Mouse (Mus musculus) thymus, adult 2 months (tissue): ENCODE measurements around the gene Smad3. TPM values are rescaled to one million over a fixed set of nuclear protein-coding genes. Genes with fewer than 3 reads are reported as not detected.

Source experiments
- DNase-seq: peaks from one replicate; pipeline ENCODE4 v3.0.0; 2021
- H3K27ac ChIP-seq: fragments of 200-500 bp; 2 replicates; pipeline ENCODE4 v1.5.1; 2012; ENCODE audit warnings: low read length, control low read depth; ENCODE audit not compliant: control insufficient read depth, insufficient read depth
- H3K27me3 ChIP-seq: fragments of 200-500 bp; 2 replicates; pipeline ENCODE4 v1.6.1; 2012; ENCODE audit warnings: mild to moderate bottlenecking, low read length, moderate library complexity, mixed read lengths; ENCODE audit not compliant: control insufficient read depth, insufficient read depth
- H3K36me3 ChIP-seq: fragments of 200-500 bp; 2 replicates; pipeline ENCODE4 v1.6.1; 2012; ENCODE audit warnings: mild to moderate bottlenecking, low read length, moderate library complexity; ENCODE audit not compliant: control insufficient read depth, insufficient read depth
- H3K4me1 ChIP-seq: fragments of 200-500 bp; replicated peaks from 2 replicates; pipeline ENCODE4 v1.6.1; 2012; ENCODE audit warnings: low read length; ENCODE audit not compliant: control insufficient read depth, insufficient read depth
- H3K4me3 ChIP-seq: fragments of 200-500 bp; 2 replicates; pipeline ENCODE4 v1.5.1; 2012; ENCODE audit warnings: mild to moderate bottlenecking, low read length, control low read depth, moderate library complexity; ENCODE audit not compliant: control insufficient read depth, insufficient read depth
- CTCF ChIP-seq: fragments of 200-500 bp; IDR thresholded peaks from 2 replicates; pipeline ENCODE4 v1.5.1; 2012; ENCODE audit warnings: mild to moderate bottlenecking, control low read depth, low read length, moderate library complexity, borderline replicate concordance; ENCODE audit not compliant: control insufficient read depth, poor library complexity, insufficient read depth; ENCODE audit errors: extremely low read depth
- POLR2A ChIP-seq: fragments of 200-500 bp; IDR thresholded peaks from 2 replicates; pipeline ENCODE4 v1.6.1; 2012; ENCODE audit warnings: mild to moderate bottlenecking, low read length, control low read depth, moderate library complexity; ENCODE audit not compliant: control insufficient read depth, poor library complexity, insufficient read depth; ENCODE audit errors: extremely low read depth
- WGBS: fragments of 180-500 bp; shearing (Covaris S2); methylation state at CpG from one replicate; pipeline ENCODE4 v1.1.7; 2018; 5-methylcytosine and 5-hydroxymethylcytosine counted together
- polyA plus RNA-seq: library from polyadenylated mRNA; depleted of rRNA; stranded (reverse); fragments of >200 nt; gene quantifications from 2 replicates; pipeline ENCODE4 v1.2.3, GENCODE M21; 2012

The Smad3 gene
- polyA plus RNA-seq, 1 experiment: 63.4 TPM

GRCm38 (mm10) chr9:63699145-63699544 is 58.6 kb downstream of the Smad3 start:
- H3K27ac ChIP-seq: no peak overlapping the region
- no peak overlapping the region for H3K4me3 ChIP-seq

GRCm38 (mm10) chr9:63698320-63699045 is 59.3 kb downstream of the Smad3 start:
- no peaks in the 10 kb centered on the region for H3K27me3 ChIP-seq
- peaks cover 27% of the 10 kb centered on the region for H3K4me1 ChIP-seq
- no peak overlapping the region for H3K4me3 ChIP-seq
- no peak for DNase-seq
- no peaks in the 10 kb centered on the region for H3K36me3 ChIP-seq
- TF ChIP-seq POLR2A (no peak), CTCF (no peak)
- WGBS: 41% methylated on average over 6 of the region's 7 CpGs
- H3K27ac ChIP-seq: no peak overlapping the region

More at GRCm38 (mm10) chr9:63699145-63699544, 58.6 kb downstream of the Smad3 start:
- 80% methylated on average over 4 of the region's 4 CpGs for WGBS
- TF ChIP-seq POLR2A (no peak), CTCF (no peak)
- Histone ChIP-seq H3K4me1 (peaks cover 27% of the 10 kb centered on the region), H3K27me3 (no peaks in the 10 kb centered on the region), H3K36me3 (no peaks in the 10 kb centered on the region)
- DNase-seq: no peak

DNA sequence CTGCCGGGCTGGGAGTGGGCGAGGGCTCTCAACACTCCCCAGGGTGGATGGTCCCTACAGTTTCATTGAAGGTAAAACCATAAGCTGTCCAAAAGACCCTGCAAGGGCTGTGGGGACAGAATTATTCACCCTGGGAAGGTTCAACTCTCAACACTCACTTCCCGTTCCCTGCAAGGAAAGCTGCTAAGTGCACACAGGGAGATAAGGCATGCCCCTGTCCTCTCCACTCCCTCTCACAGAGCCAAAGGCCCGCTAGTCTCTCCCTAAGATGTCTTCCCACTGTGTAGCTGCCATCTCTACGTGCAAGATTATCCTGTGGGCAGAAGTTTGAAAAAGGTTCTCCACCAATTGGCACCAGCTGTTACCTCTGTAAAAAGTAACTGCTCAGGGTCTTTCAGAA is 60.2 kb downstream of the Smad3 start:
- WGBS: 84% methylated on average over 5 of the region's 5 CpGs
- Histone ChIP-seq H3K36me3 (no peaks in the 10 kb centered on the region), H3K4me3 (no peak overlapping the region), H3K4me1 (peaks cover 27% of the 10 kb centered on the region), H3K27me3 (no peaks in the 10 kb centered on the region), H3K27ac (no peak overlapping the region)
- no peak for DNase-seq
- TF ChIP-seq POLR2A (no peak), CTCF (no peak)

GRCm38 (mm10) chr9:63696463-63697105 is 61.2 kb downstream of the Smad3 start:
- Histone ChIP-seq H3K4me1 (peaks cover 25% of the 10 kb centered on the region), H3K4me3 (no peak overlapping the region), H3K36me3 (no peaks in the 10 kb centered on the region), H3K27me3 (no peaks in the 10 kb centered on the region), H3K27ac (no peak overlapping the region)
- no peak for DNase-seq
- TF ChIP-seq POLR2A (no peak), CTCF (no peak)
- WGBS: 94% methylated on average over 10 of the region's 10 CpGs

DNA sequence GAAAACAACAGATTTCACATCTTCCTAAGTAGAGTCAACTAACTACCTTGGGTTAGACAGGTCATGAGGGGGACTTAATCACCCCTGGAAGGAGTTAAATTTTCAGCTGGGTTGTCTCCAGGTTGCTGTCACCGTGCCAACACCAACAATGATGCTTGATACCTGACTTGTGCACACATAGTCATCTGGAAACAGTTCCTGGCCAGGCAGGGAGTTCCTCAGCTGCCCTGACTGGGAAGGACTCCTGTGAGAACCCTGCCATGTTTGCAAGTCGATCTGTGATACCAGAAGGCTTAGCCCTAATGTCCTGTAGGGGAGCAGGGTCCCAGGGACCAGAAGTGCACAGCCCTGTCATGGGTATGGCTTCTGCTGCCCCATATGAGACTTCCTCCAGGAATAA is 65.8 kb downstream of the Smad3 start:
- no peaks in the 10 kb centered on the region for H3K36me3 ChIP-seq
- no peak overlapping the region for H3K27ac ChIP-seq
- 69% methylated on average over 2 of the region's 2 CpGs for WGBS
- TF ChIP-seq CTCF: no peak
- no peak for TF ChIP-seq POLR2A
- H3K4me1 ChIP-seq: peaks cover 3% of the 10 kb centered on the region
- H3K27me3 ChIP-seq: no peaks in the 10 kb centered on the region
- no peak overlapping the region for H3K4me3 ChIP-seq
- DNase-seq: no peak

DNA sequence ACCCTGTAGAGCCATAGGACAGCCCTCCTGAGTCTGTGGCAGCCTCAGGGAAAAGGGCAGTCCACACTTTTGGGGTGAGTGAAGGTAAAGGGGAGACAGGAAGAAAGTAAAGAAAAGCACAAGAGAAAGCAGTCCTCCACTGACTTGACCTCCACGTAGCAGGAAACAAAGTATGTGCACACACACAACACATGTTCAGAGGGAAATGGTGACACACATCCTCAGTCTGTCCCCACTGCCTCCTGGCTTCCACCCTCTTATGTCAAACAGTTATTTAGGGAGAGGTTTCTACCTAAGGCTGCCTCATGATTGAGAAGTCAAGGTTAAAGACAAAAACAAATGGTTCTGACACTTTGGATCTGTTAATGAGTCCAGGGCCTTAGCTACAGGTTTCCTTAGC is 67.3 kb downstream of the Smad3 start:
- 52% methylated on average over 1 of the region's 1 CpGs for WGBS
- no peaks in the 10 kb centered on the region for H3K4me1 ChIP-seq
- no peak overlapping the region for H3K27ac ChIP-seq

More for the DNA sequence above, 67.3 kb downstream of the Smad3 start:
- DNase-seq: no peak
- Histone ChIP-seq H3K36me3 (no peaks in the 10 kb centered on the region), H3K4me3 (no peak overlapping the region), H3K27me3 (no peaks in the 10 kb centered on the region)
- no peak for TF ChIP-seq CTCF
- TF ChIP-seq POLR2A: no peak
